Mouse (Mus musculus) left cerebral cortex, postnatal 36 days (tissue): ENCODE measurements around the gene Gba2. TPM values are rescaled to one million over a fixed set of nuclear protein-coding genes. Genes with fewer than 3 reads are reported as not detected.
"Not testable (repeated sequence)": the region's sequence is repeated elsewhere in the genome, so short reads cannot be mapped to it uniquely, and the experiment has no call there.

Experiments used
- DNase-seq, 2 experiments: peaks; one replicate each; pipeline ENCODE4 v3.0.0; 2021 to 2022; ENCODE audit warnings: low spot score in 2 of 2, mixed read lengths in 1 of 2
- intact Hi-C: fragments of 180-260 bp; cut with DNase I; formaldehyde crosslinking; loops from one replicate; pipeline ENCODE4 v1.15.1; 2025
- total RNA-seq, 2 experiments: library from RNA; stranded (reverse); gene quantifications; 2 replicates each; pipeline ENCODE4 v1.2.3; 2021

Gene Gba2
- total RNA-seq = 10 to 100 TPM; 64.9 to 71.9 TPM

GRCm38 (mm10) chr4:43578376-43579204 is at the start of gene Gba2, which contains the start of gene Rgp1:
Gene Gba2, minus strand, starts transcription at chr4:43578873.
Gene Rgp1, plus strand, starts transcription at chr4:43578715.
- peak; percentile 90 to 92 for DNase-seq
- intact Hi-C loops = loop anchor here (2.0 kb wide), 1 partner anchor 16 kb away; the partner anchor contains the start of genes Creb3 and Tln1

GRCm38 (mm10) chr4:43620146-43620778 is 41.6 kb upstream of the Gba2 start:
- DNase-seq = no peak
- intact Hi-C loops = no loop called here

- DNase-seq = no peak
- intact Hi-C loops = no loop called here
These were observed 34.5 kb upstream of the Gba2 start for GRCm38 (mm10) chr4:43613060-43613730.

- intact Hi-C loops = no loop called here
- no peak for DNase-seq
These were observed 33.9 kb upstream of the Gba2 start for GRCm38 (mm10) chr4:43612534-43612933.

GRCm38 (mm10) chr4:43604751-43605685 is 26.3 kb upstream of the Gba2 start:
- intact Hi-C loops = no loop called here

GRCm38 (mm10) chr4:43604099-43604498 is 25.4 kb upstream of the Gba2 start:
- intact Hi-C loops = no loop called here

More at GRCm38 (mm10) chr4:43604751-43605685, 26.3 kb upstream of the Gba2 start:
- no peak for DNase-seq

GRCm38 (mm10) chr4:43600195-43600934 is 21.7 kb upstream of the Gba2 start:
- intact Hi-C loops = no loop called here

More at GRCm38 (mm10) chr4:43604099-43604498, 25.4 kb upstream of the Gba2 start:
- DNase-seq = no peak

GRCm38 (mm10) chr4:43598650-43599380 is 20.1 kb upstream of the Gba2 start:
- DNase-seq = no peak
- intact Hi-C loops = no loop called here

More at GRCm38 (mm10) chr4:43600195-43600934, 21.7 kb upstream of the Gba2 start:
- no peak for DNase-seq

GRCm38 (mm10) chr4:43598200-43598599 is 19.5 kb upstream of the Gba2 start:
- intact Hi-C loops = no loop called here
- no peak for DNase-seq

GRCm38 (mm10) chr4:43596597-43596996 is 17.9 kb upstream of the Gba2 start:
- intact Hi-C loops, DNase-seq: not testable (repeated sequence)

GRCm38 (mm10) chr4:43593453-43593852 is 14.8 kb upstream of the Gba2 start:
- intact Hi-C loops = no loop called here

GRCm38 (mm10) chr4:43591961-43592360 is 13.3 kb upstream of the Gba2 start:
- intact Hi-C loops = no loop called here
- no peak for DNase-seq

More at GRCm38 (mm10) chr4:43593453-43593852, 14.8 kb upstream of the Gba2 start:
- DNase-seq = no peak

GRCm38 (mm10) chr4:43591543-43591942 is 12.9 kb upstream of the Gba2 start:
- intact Hi-C loops = no loop called here
- DNase-seq = no peak

GRCm38 (mm10) chr4:43587681-43588080 is 9.0 kb upstream of the Gba2 start:
- intact Hi-C loops = no loop called here
- no peak for DNase-seq

GRCm38 (mm10) chr4:43586411-43586810 is 7.7 kb upstream of the Gba2 start:
- intact Hi-C loops = no loop called here
- no peak for DNase-seq

- intact Hi-C loops = no loop called here
These were observed 7.0 kb upstream of the Gba2 start for GRCm38 (mm10) chr4:43585682-43586081.

GRCm38 (mm10) chr4:43584444-43585416 is 6.1 kb upstream of the Gba2 start, which contains the start of gene Msmp:
Gene Msmp, minus strand, starts transcription at chr4:43584494.
- no peak for DNase-seq
- intact Hi-C loops = no loop called here

More at GRCm38 (mm10) chr4:43585682-43586081, 7.0 kb upstream of the Gba2 start:
- DNase-seq = no peak
